Mouse (Mus musculus): ENCODE data around the gene Gm28308.

The Gm28308 gene

DNA sequence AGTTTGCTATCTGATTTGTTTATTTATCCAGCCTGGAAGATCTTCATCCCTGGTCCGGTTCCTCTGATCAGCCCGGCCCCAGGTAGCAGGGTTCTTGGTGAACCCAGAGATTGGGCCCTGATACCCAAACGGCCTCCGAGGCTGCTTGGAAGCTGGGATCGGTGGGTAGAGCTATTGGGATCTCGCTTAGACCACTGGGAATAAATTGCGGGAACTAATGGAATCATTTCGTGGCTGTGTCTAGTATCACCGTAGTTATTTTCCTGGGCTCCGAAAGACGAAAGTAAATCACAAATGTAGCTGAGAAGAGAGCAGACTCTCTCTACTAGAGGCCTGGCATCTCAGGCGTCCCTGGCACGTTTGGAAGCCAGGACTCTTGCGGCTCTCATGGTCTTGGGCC lies 7.9 kb downstream of the Gm28308 start:
- DNase-seq (ENCODE audit: low read depth, low spot score) = no peak

GRCm38 (mm10) chr6:52204050-52204752 lies 8.9 kb downstream of the Gm28308 start, which contains the start of gene Hoxa5:
Hoxa5 (minus strand) TSS chr6:52204587.
- DNase-seq (ENCODE audit: low read depth, low spot score) = no peak

DNA sequence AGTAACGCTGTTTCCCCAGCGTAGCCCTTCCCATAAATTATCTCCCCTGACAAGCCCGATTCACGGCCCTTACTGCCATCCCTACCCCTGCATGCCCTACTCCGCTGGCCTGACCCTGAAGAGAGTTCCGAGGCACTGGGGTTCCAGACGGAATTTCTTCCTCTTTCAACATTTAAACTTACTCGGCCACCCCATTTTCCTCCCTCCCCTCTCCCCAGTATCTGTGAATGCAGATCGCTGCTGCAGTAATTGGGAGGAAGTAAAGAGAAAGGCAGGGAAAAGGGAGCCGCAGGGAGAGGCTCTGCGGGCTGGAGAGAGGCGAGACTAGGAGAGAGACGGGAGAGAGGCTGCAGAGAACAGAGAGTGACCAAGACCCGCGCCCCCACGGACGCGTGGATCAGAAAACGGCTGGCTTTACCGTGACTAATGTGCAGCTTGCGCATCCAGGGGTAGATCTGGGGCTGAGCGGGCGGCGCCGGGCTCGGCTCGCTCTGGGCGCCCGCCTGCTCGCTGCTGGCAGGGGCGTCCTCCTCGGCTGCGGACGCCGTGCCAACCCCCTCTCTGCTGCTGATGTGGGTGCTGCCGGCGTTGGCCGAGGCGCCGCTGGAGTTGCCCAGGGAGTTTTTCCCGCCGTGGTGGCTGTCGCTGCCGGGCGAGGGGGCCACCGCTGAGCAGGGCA lies 9.6 kb downstream of the Gm28308 start:
- DNase-seq (ENCODE audit: low read depth, low spot score) = no peak

DNA sequence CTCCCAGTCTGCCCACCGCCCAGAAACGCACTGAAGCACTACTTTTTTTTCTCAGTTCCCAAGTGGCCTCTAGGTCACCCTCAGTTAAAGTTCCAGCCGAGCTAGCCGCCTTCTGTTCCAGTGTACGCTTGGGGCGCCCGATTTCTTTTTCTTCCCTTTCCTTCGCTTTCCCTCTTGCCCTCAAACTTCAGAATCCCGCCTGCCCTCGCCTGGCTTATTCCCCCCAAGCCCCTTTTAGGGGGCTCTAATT lies 10.1 kb downstream of the Gm28308 start:
- DNase-seq (ENCODE audit: low read depth, low spot score) = no peak

DNA sequence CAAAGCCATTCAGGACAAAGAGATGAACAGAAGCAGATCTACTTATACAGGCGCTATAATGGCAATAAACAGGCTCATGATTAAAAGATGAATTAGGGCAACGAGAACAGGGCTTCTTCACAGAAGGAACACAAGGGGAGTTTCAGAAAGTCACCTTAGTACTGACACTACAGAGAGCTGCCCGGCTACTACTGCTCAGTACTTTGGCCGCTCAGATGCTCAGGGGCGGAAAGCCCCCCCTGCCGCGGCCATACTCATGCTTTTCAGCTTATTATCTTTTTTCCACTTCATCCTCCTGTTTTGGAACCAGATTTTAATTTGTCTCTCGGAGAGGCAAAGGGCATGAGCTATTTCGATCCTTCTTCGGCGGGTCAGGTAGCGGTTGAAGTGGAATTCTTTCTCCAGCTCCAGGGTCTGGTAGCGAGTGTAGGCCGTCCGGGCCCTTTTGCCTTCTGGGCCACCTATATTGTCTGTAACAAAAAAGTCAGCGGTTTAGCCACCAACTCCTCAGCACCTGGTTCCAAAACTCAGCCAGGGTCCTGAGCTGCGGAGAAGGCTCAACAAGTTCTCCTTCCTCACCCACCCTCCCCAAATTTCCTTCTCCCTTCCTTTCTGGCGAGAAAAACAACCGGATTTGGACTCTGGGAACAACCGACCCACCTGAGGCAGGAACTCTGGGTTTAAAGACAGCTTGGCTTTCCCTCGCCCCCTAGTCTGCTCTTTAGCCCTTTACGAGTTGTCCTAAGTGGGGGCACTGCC lies 10.6 kb downstream of the Gm28308 start:
- DNase-seq (ENCODE audit: low read depth, low spot score) = no peak

DNA sequence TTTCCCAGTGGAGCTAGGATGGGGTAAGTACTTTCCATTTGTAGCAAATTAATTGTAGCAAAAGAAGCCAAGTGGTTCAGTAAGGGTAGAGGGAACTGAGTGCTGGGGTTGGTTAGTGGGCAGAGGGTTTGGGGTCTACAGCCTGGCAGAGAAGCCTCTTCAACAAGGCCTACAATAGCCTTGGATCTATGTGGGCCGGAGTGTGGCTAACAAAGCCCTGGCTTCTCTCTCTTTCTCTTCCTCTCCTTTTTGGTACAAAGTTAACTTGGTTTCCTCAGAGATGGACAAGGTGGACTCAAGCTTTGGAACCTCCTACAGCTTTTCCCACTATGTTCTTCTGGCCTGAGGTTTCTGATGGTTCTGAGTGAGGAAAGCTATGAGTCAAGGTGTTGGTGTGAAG lies 11.9 kb downstream of the Gm28308 start:
- no peak for DNase-seq (ENCODE audit: low read depth, low spot score)

DNA sequence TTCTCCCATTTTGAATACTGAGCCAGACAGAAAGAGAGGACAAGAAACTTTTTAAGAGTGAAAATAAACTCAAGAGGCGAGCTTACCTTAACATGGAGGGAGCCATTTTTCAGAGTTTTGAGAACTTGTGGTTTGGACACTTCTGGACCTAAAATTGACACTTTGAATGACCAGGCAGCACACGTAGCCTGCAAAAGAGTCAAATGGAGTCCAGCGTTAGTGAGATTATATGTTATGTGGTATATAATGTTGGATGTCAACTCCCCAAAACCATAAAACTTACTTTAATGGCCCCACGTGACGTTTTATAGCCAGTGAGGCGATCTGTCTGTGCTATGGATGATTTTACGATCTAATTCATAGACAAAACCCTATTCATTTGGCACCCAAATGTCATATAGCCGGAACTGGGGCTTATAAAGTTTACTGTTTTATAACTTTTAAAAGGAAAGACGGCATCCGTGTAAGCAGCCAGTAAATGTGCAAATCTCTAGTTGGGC lies 12.3 kb downstream of the Gm28308 start:
- DNase-seq (ENCODE audit: low read depth, low spot score) = no peak

GRCm38 (mm10) chr6:52200073-52200750 lies 12.9 kb downstream of the Gm28308 start:
- DNase-seq (ENCODE audit: low read depth, low spot score) = no peak

GRCm38 (mm10) chr6:52197271-52197670 lies 15.9 kb downstream of the Gm28308 start:
- no peak for DNase-seq (ENCODE audit: low read depth, low spot score)

GRCm38 (mm10) chr6:52196811-52197210 lies 16.3 kb downstream of the Gm28308 start:
- DNase-seq (ENCODE audit: low read depth, low spot score) = no peak

DNA sequence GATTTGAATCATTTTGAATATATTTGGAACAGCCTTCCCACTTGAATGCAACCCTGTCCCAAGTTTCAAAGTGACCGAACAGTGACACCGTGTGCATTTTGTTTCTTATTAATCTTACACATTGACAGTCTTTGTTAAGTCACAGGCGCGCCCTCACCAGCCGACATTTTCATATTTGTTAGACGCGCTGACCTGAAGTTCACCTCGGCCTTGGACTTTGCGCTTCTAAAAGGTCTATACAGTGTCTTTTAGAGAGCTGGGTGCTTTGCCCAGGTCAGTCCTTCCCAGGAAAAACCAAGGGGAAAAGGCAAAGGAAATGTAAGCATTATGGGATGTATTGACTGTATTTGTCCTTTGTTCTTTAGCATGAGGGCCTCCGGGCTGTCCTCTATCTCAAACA lies 18.4 kb downstream of the Gm28308 start:
- DNase-seq (ENCODE audit: low read depth, low spot score) = no peak

GRCm38 (mm10) chr6:52191860-52192550 lies 21.1 kb downstream of the Gm28308 start:
- peak; percentile 87 for DNase-seq (ENCODE audit: low read depth, low spot score)

- DNase-seq (ENCODE audit: low read depth, low spot score) = peak; percentile 19
Observed at GRCm38 (mm10) chr6:52190906-52191810, 22.0 kb downstream of the Gm28308 start, which contains the start of gene Hoxa4. Hoxa4 (minus strand) TSS chr6:52191753.

DNA sequence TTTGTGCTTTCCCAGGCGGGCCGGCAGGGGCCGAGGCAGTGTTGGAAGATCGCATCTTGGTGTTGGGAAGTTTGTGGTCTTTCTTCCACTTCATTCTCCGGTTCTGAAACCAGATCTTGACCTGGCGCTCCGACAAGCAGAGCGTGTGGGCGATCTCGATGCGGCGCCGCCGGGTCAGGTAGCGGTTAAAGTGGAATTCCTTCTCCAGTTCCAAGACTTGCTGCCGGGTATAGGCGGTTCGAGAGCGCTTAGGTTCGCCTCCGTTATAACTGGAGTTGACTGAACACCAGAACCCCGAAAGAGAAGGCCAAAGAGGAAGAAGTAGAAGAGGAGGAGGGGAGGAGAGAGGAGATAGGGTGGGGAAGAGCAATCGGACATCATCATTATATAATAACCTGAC lies 22.7 kb downstream of the Gm28308 start:
- no peak for DNase-seq (ENCODE audit: low read depth, low spot score)

DNA sequence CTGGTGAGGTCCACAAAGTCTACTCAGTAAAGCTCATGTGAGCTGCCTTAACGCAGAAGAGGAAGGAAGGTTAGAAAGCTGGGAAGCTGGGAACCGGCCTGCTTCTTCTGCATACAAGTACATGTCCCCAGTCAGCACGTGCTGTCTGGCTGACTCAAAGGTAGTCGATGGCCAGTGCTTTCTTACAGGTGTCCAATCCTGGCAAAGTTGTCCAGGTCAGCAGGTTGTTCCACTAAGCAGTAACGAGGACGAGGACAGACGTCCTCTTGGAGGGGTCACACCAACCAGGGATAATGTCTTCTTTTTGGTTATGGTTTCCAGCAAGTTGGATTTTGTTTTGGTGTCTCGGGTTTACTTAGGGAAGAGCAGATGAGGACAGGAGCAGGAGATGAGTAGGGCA lies 23.2 kb downstream of the Gm28308 start:
- no peak for DNase-seq (ENCODE audit: low read depth, low spot score)

GRCm38 (mm10) chr6:52189172-52189591 lies 24.0 kb downstream of the Gm28308 start:
- no peak for DNase-seq (ENCODE audit: low read depth, low spot score)

DNA sequence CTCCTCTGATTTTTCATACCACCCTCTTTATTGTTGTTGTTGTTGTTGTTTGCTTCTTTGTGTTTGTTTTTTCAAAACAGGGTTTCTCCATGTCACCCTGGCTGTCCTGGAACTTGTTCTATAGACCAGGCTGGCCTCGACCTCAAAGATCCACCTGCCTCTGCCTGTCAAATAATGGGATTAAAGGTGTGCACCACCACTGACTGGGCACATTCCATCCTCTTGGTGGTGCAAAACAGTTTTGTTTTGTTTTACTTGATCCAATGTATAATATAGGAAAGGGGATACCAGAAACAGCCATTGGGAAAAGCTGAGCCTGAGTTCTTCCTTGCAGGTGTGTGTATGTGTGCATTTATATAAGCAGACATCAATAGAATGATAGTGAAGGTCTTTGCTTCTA lies 26.6 kb downstream of the Gm28308 start:
- no peak for DNase-seq (ENCODE audit: low read depth, low spot score)

GRCm38 (mm10) chr6:52185834-52186233 lies 27.3 kb downstream of the Gm28308 start:
- DNase-seq (ENCODE audit: low read depth, low spot score) = no peak

GRCm38 (mm10) chr6:52185222-52185621 lies 27.9 kb downstream of the Gm28308 start:
- DNase-seq (ENCODE audit: low read depth, low spot score) = no peak

DNA sequence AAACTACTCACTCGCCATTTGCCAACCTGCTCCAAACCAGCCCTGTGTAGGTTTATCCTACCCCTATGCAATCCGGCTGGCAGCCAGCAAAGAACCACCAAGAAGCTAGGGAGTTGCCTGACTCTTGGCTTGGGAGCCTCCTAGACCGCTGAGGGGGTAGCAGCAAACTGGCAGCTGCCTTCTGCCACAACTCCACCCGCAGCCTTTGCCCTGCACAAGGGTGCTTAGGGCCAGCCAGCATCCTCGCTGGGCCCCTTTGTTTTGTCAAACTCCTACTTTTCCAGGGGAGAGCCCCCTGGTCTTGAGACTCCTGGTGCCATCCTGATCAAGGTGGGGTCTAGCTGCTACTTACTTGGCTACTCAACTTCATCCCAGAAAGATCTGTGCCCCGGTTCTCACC lies 28.5 kb downstream of the Gm28308 start:
- no peak for DNase-seq (ENCODE audit: low read depth, low spot score)
